Mouse (Mus musculus): Measurements from ENCODE around the gene Pld4. TPM values are rescaled to one million over a fixed set of nuclear protein-coding genes. Genes with fewer than 3 reads are reported as not detected.
A peak's percentile ranks its signal among the peaks of the same experiment; 100 is the strongest.
"Not testable (repeated sequence)": the region's sequence is repeated elsewhere in the genome, so short reads cannot be mapped to it uniquely, and the experiment has no call there.

Pld4 gene
- polyA plus RNA-seq, 1 experiment = 128 TPM

- Histone ChIP-seq H3K4me3 (replicated peaks; ENCODE audit: control insufficient read depth, low read depth, low read length) (no peak overlapping the region), H3K27ac (ENCODE audit: control insufficient read depth, insufficient read depth, low read depth, low read length, poor library complexity) (no peak overlapping the region), H3K4me1 (ENCODE audit: control insufficient read depth, insufficient read depth, low read length) (no peaks in the 10 kb centered on the region)
- no peak for TF ChIP-seq CTCF (IDR thresholded peaks at IDR 0.05; ENCODE audit: control insufficient read depth, insufficient read depth, low read length)
- no peak for TF ChIP-seq POLR2A (IDR thresholded peaks at IDR 0.05; ENCODE audit: borderline replicate concordance, control insufficient read depth, low read depth, low read length)
- WGBS = 86% methylated on average over 14 of the region's 14 CpGs
These were observed 54.4 kb downstream of the Pld4 start for GRCm38 (mm10) chr12:112814682-112815470.

DNA sequence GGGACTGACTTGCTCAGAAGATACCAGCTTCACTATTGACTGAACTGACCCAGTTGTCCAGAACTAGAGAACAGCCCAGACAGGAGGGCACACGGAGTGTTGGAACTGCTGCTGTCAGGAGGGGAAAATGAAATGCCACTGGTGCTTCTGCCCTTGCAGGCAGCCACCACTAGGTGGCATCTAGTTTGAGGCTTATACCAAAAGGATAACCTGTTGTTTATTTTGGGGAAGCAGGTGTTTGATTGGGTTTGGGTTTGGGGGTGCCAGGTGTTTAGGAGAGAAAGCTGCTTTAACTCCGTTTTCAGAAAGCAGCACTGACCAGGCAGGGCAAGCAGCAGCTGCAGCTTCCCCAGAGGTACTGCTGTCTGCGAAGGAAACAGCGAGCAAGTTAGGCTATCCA is 55.8 kb downstream of the Pld4 start:
- Histone ChIP-seq H3K27ac (ENCODE audit: control insufficient read depth, insufficient read depth, low read depth, low read length, poor library complexity) (no peak overlapping the region), H3K4me3 (replicated peaks; ENCODE audit: control insufficient read depth, low read depth, low read length) (no peak overlapping the region), H3K4me1 (ENCODE audit: control insufficient read depth, insufficient read depth, low read length) (no peaks in the 10 kb centered on the region)
- TF ChIP-seq POLR2A (IDR thresholded peaks at IDR 0.05; ENCODE audit: borderline replicate concordance, control insufficient read depth, low read depth, low read length) (no peak), CTCF (IDR thresholded peaks at IDR 0.05; ENCODE audit: control insufficient read depth, insufficient read depth, low read length) (peak; percentile 80)
- WGBS = 50% methylated on average over 4 of the region's 4 CpGs

- H3K4me3 ChIP-seq (replicated peaks; ENCODE audit: control insufficient read depth, low read depth, low read length); H3K27ac ChIP-seq (ENCODE audit: control insufficient read depth, insufficient read depth, low read depth, low read length, poor library complexity); H3K4me1 ChIP-seq (ENCODE audit: control insufficient read depth, insufficient read depth, low read length): not testable (repeated sequence)
- 85% methylated on average over 7 of the region's 7 CpGs for WGBS
These were observed 56.4 kb downstream of the Pld4 start for GRCm38 (mm10) chr12:112816866-112817265.

Other genes starting within 250 kb of the Pld4 start
- gene Tmem179, start 243.9 kb upstream of the Pld4 start, polyA plus RNA-seq (2011; ENCODE audit: insufficient read depth, insufficient read length, low replicate concordance, missing spikeins) = 0.62 TPM in 1 of 2 replicates, not detected in the other
- 40.0 and 82.8 TPM in 2 replicates for gene Inf2, start 171.9 kb upstream of the Pld4 start, polyA plus RNA-seq (2011; ENCODE audit: insufficient read depth, insufficient read length, low replicate concordance, missing spikeins)
- 21.0 and 44.8 TPM in 2 replicates for gene Adssl1, start 140.6 kb upstream of the Pld4 start, polyA plus RNA-seq (2011; ENCODE audit: insufficient read depth, insufficient read length, low replicate concordance, missing spikeins)
- 47.7 and 81.1 TPM in 2 replicates for gene Siva1, start 116.0 kb upstream of the Pld4 start, polyA plus RNA-seq (2011; ENCODE audit: insufficient read depth, insufficient read length, low replicate concordance, missing spikeins)
- gene Akt1, start 85.8 kb upstream of the Pld4 start, polyA plus RNA-seq (2011; ENCODE audit: insufficient read depth, insufficient read length, low replicate concordance, missing spikeins) = 39.8 and 56.1 TPM in 2 replicates
- 2.6 and 5.1 TPM in 2 replicates for gene Zbtb42, start 81.8 kb upstream of the Pld4 start, polyA plus RNA-seq (2011; ENCODE audit: insufficient read depth, insufficient read length, low replicate concordance, missing spikeins)
- gene Cep170b, start 40.2 kb upstream of the Pld4 start, polyA plus RNA-seq (2011; ENCODE audit: insufficient read depth, insufficient read length, low replicate concordance, missing spikeins) = 0.29 and 5.8 TPM in 2 replicates
- gene Ahnak2, start 42.0 kb downstream of the Pld4 start, polyA plus RNA-seq (2011; ENCODE audit: insufficient read depth, insufficient read length, low replicate concordance, missing spikeins) = 1.4 TPM in 1 of 2 replicates, not detected in the other
- gene Clba1, start 48.3 kb downstream of the Pld4 start, polyA plus RNA-seq (2011; ENCODE audit: insufficient read depth, insufficient read length, low replicate concordance, missing spikeins) = 1.9 TPM in 1 of 2 replicates, not detected in the other
- 23.4 and 40.6 TPM in 2 replicates for gene Cdca4, start 68.8 kb downstream of the Pld4 start, polyA plus RNA-seq (2011; ENCODE audit: insufficient read depth, insufficient read length, low replicate concordance, missing spikeins)
- gene Gpr132, start 107.6 kb downstream of the Pld4 start, polyA plus RNA-seq (2011; ENCODE audit: insufficient read depth, insufficient read length, low replicate concordance, missing spikeins) = 6.1 and 15.8 TPM in 2 replicates
- gene Jag2, start 169.1 kb downstream of the Pld4 start, polyA plus RNA-seq (2011; ENCODE audit: insufficient read depth, insufficient read length, low replicate concordance, missing spikeins) = 0.77 and 6.4 TPM in 2 replicates
- 7.3 and 31.0 TPM in 2 replicates for gene Nudt14, start 181.5 kb downstream of the Pld4 start, polyA plus RNA-seq (2011; ENCODE audit: insufficient read depth, insufficient read length, low replicate concordance, missing spikeins)
- gene Btbd6, start 215.8 kb downstream of the Pld4 start, polyA plus RNA-seq (2011; ENCODE audit: insufficient read depth, insufficient read length, low replicate concordance, missing spikeins) = 3.3 and 6.3 TPM in 2 replicates
- gene Brf1, start 240.0 kb downstream of the Pld4 start, polyA plus RNA-seq (2011; ENCODE audit: insufficient read depth, insufficient read length, low replicate concordance, missing spikeins) = 54.8 and 94.0 TPM in 2 replicates

Measured in bone marrow, adult 2 months (tissue).